Mouse (Mus musculus) hindbrain, embryonic 15.5 days (tissue): ENCODE measurements around the gene Kcnab1. TPM values are rescaled to one million over a fixed set of nuclear protein-coding genes. Genes with fewer than 3 reads are reported as not detected.
"Not testable (repeated sequence)": the region's sequence is repeated elsewhere in the genome, so short reads cannot be mapped to it uniquely, and the experiment has no call there.

ENCODE experiments used
- ATAC-seq: fragments of 200-750 bp; cut with Nextera tagmentation; 2 replicates; pipeline ENCODE4 v1.8.0; 2017; ENCODE audit warnings: low read depth, moderate number of reproducible peaks, moderate TSS enrichment; ENCODE audit not compliant: low FRiP score
- H3K27ac ChIP-seq: fragments of 300-500 bp; sonication (generic); replicated peaks from 2 replicates; pipeline ENCODE4 v1.5.1; 2015; ENCODE audit warnings: mild to moderate bottlenecking, inconsistent platforms
- H3K27me3 ChIP-seq: fragments of 300-500 bp; sonication (generic); 2 replicates; pipeline ENCODE4 v1.6.1; 2015; ENCODE audit warnings: control low read depth, inconsistent platforms
- H3K36me3 ChIP-seq: fragments of 300-500 bp; sonication (generic); 2 replicates; pipeline ENCODE4 v1.6.1; 2015; ENCODE audit warnings: control low read depth, inconsistent platforms
- H3K4me1 ChIP-seq: fragments of 300-500 bp; sonication (generic); replicated peaks from 2 replicates; pipeline ENCODE4 v1.6.1; 2015; ENCODE audit warnings: control low read depth, inconsistent platforms
- H3K4me2 ChIP-seq: fragments of 300-500 bp; sonication (generic); 2 replicates; pipeline ENCODE4 v1.6.1; 2015; ENCODE audit warnings: moderate library complexity, mild to moderate bottlenecking, inconsistent platforms
- H3K4me3 ChIP-seq: fragments of 300-500 bp; sonication (generic); 2 replicates; pipeline ENCODE4 v1.5.1; 2015; ENCODE audit warnings: mild to moderate bottlenecking, inconsistent platforms
- H3K9ac ChIP-seq: fragments of 300-500 bp; sonication (generic); 2 replicates; pipeline ENCODE4 v1.6.1; 2015; ENCODE audit warnings: inconsistent platforms
- H3K9me3 ChIP-seq: fragments of 300-500 bp; sonication (generic); 2 replicates; pipeline ENCODE4 v1.6.1; 2016; ENCODE audit warnings: control low read depth, inconsistent platforms
- WGBS: fragments of 180-500 bp; shearing (Covaris S2); methylation state at CpG from one replicate; pipeline ENCODE4 v1.1.7; 2015; 5-methylcytosine and 5-hydroxymethylcytosine counted together
- polyA plus RNA-seq: library from polyadenylated mRNA; unstranded; fragments of >200 nt; fragmentation: Nextera tagmentation; extraction: Ambion mirVana; gene quantifications from 2 replicates; pipeline ENCODE4 v1.2.1, GENCODE M21; 2015

Gene Kcnab1
- polyA plus RNA-seq, 1 experiment from 2014 or later = 9.6 TPM

- H3K4me2 ChIP-seq = no peak overlapping the region
- ATAC-seq = no peak
- H3K36me3 ChIP-seq = peaks cover 69% of the 10 kb centered on the region
- H3K9ac ChIP-seq = no peak overlapping the region
- H3K27ac ChIP-seq = no peak overlapping the region
- H3K4me3 ChIP-seq = no peak overlapping the region
- 95% methylated on average over 3 of the region's 3 CpGs for WGBS
- H3K9me3 ChIP-seq = no peaks in the 10 kb centered on the region
- H3K27me3 ChIP-seq = no peaks in the 10 kb centered on the region
- no peaks in the 10 kb centered on the region for H3K4me1 ChIP-seq
Observed at GRCm38 (mm10) chr3:65384431-65384830, 275.2 kb downstream of the Kcnab1 start.

- Histone ChIP-seq H3K9ac (no peak overlapping the region), H3K36me3 (peaks cover 63% of the 10 kb centered on the region), H3K4me2 (no peak overlapping the region), H3K27me3 (no peaks in the 10 kb centered on the region), H3K4me1 (peaks cover 5% of the 10 kb centered on the region; the same call in 1 of the 2 replicates), H3K4me3 (no peak overlapping the region), H3K27ac (no peak overlapping the region), H3K9me3 (no peaks in the 10 kb centered on the region)
- no peak for ATAC-seq
Observed at GRCm38 (mm10) chr3:65385771-65386170, 276.6 kb downstream of the Kcnab1 start.

- H3K4me1 ChIP-seq = peaks cover 14% of the 10 kb centered on the region
- peak overlapping the region; percentile 85 for H3K9ac ChIP-seq
- peak overlapping the region; percentile 77 for H3K4me3 ChIP-seq
- ATAC-seq = no peak
- H3K4me2 ChIP-seq = peak overlapping the region; percentile 73
- H3K9me3 ChIP-seq = no peaks in the 10 kb centered on the region
- 46% methylated on average over 6 of the region's 6 CpGs for WGBS
- H3K27ac ChIP-seq = peak overlapping the region; percentile 90; the same call in 1 of the 2 replicates
- no peaks in the 10 kb centered on the region for H3K27me3 ChIP-seq
- H3K36me3 ChIP-seq = peaks cover 23% of the 10 kb centered on the region
Observed at GRCm38 (mm10) chr3:65391222-65391783, 282.1 kb downstream of the Kcnab1 start.

DNA sequence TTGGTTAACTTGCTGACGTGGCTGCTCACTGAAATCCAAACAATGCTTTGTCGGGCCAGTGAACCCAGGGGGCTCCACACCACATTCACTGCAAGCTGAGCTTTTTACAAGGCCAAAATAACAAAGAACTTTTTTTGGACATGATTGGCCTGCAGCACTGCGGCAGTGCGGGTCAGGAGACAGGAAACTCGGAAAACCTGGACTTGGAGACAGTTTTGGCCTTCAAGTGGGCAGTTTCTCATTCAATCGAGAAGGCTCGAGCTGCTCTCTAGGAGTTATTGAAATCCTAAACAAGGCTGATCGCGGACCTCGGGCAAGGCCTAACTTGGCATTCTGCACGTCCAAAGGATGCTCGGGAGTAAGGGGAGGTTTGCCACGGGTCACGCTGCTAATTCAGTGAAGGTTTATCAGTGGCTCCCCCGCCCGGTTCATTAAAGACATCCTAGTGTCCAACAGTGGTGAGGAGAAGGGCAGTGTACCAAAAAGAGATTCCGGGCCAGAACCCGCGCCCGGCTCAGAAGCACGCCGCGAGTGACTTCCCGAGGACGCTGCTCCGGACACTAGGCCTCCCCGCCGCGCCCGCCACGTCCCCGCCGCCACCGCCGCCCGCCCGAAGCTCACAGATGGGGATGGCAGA, 282.7 kb downstream of the Kcnab1 start:
- H3K9me3 ChIP-seq = no peaks in the 10 kb centered on the region
- under 1% methylated on average over 37 of the region's 37 CpGs for WGBS

DNA sequence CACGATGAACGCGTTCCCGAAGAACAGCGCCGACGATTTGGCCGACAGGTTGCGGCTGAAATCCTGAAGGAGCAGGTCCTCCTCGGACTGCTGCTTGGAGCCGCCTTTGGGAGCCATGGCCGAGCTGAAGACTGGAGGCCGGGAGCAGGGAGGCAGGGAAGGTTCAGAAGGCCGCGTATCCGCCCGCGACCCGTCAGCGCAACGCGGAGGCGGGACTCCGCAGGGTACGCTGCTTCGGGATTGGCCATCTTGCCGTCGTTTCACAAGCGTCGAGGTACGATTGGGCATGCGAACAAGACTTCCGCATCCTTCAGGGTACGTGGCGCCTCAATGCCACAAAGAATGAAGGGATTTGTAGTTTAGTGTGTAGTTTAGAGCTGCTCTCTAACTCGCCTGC, 283.2 kb downstream of the Kcnab1 start, which contains the start of gene Ssr3:
TSS of gene Ssr3 (minus strand) at position 203 of the 397 bp plus-strand sequence.
- ATAC-seq = peak; percentile 100
- peak within 1 kb of the TSS; percentile 90 for H3K27ac ChIP-seq
- peaks cover 11% of the 10 kb centered on the region for H3K36me3 ChIP-seq
- H3K4me3 ChIP-seq = peak within 1 kb of the TSS; percentile 77
- no peaks in the 10 kb centered on the region for H3K27me3 ChIP-seq
- peaks cover 14% of the 10 kb centered on the region for H3K4me1 ChIP-seq
- H3K9me3 ChIP-seq = no peaks in the 10 kb centered on the region
- WGBS = under 1% methylated on average over 36 of the region's 36 CpGs
- peak within 1 kb of the TSS; percentile 85 for H3K9ac ChIP-seq
- peak within 1 kb of the TSS; percentile 73 for H3K4me2 ChIP-seq

More for the DNA sequence above, 282.7 kb downstream of the Kcnab1 start:
- H3K9ac ChIP-seq = peak overlapping the region; percentile 85
- H3K27me3 ChIP-seq = no peaks in the 10 kb centered on the region
- H3K4me1 ChIP-seq = peaks cover 14% of the 10 kb centered on the region
- H3K4me3 ChIP-seq = peak overlapping the region; percentile 77
- peak; percentile 78 for ATAC-seq
- H3K27ac ChIP-seq = peak overlapping the region; percentile 90
- peaks cover 17% of the 10 kb centered on the region for H3K36me3 ChIP-seq
- peak overlapping the region; percentile 73 for H3K4me2 ChIP-seq

DNA sequence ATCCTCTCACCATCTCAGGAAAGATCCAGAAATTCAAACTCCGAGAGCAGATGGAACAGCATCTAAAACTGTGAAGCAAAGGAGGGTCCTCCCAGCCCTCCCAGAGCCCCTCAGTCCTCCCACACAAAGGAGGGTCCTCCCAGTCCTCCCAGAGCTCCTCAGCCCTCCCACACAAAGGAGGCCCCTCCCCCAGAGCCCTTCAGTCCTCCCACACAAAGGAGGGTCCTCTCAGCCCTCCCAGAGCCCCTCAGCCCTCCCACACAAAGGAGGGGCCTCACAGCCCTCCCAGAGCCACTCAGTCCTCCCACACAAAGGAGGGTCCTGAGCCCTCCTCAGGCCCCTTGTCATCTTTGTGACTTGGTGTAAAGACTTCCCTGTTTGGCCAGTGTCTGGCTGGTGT, 285.9 kb downstream of the Kcnab1 start:
- not testable (repeated sequence) for H3K9me3 ChIP-seq, H3K4me2 ChIP-seq, H3K27ac ChIP-seq, ATAC-seq, H3K9ac ChIP-seq, H3K4me3 ChIP-seq, H3K27me3 ChIP-seq, H3K36me3 ChIP-seq
- peaks cover 14% of the 10 kb centered on the region for H3K4me1 ChIP-seq
- 78% methylated on average over 1 of the region's 1 CpGs for WGBS

- Histone ChIP-seq H3K36me3 (no peaks in the 10 kb centered on the region), H3K27ac (no peak overlapping the region), H3K4me3 (no peak overlapping the region), H3K4me1 (no peaks in the 10 kb centered on the region), H3K9me3 (no peaks in the 10 kb centered on the region), H3K4me2 (no peak overlapping the region), H3K27me3 (no peaks in the 10 kb centered on the region), H3K9ac (no peak overlapping the region)
- 88% methylated on average over 4 of the region's 4 CpGs for WGBS
- no peak for ATAC-seq
Observed at GRCm38 (mm10) chr3:65396835-65397504, 287.8 kb downstream of the Kcnab1 start.

- no peak overlapping the region for H3K4me2 ChIP-seq
- ATAC-seq = no peak
- WGBS = 93% methylated on average over 3 of the region's 3 CpGs
Observed at GRCm38 (mm10) chr3:65397566-65397965, 288.4 kb downstream of the Kcnab1 start.

GRCm38 (mm10) chr3:65405781-65406180, 296.6 kb downstream of the Kcnab1 start:
- no peaks in the 10 kb centered on the region for H3K4me1 ChIP-seq
- ATAC-seq = no peak
- WGBS = 73% methylated on average over 4 of the region's 4 CpGs

More at GRCm38 (mm10) chr3:65397566-65397965, 288.4 kb downstream of the Kcnab1 start:
- Histone ChIP-seq H3K27ac (no peak overlapping the region), H3K9me3 (no peaks in the 10 kb centered on the region), H3K36me3 (no peaks in the 10 kb centered on the region), H3K4me3 (no peak overlapping the region), H3K27me3 (no peaks in the 10 kb centered on the region), H3K4me1 (no peaks in the 10 kb centered on the region), H3K9ac (no peak overlapping the region)

GRCm38 (mm10) chr3:65407891-65408290, 298.7 kb downstream of the Kcnab1 start:
- Histone ChIP-seq H3K4me1 (no peaks in the 10 kb centered on the region), H3K27ac (no peak overlapping the region), H3K36me3 (no peaks in the 10 kb centered on the region), H3K4me2 (no peak overlapping the region), H3K4me3 (no peak overlapping the region), H3K27me3 (no peaks in the 10 kb centered on the region), H3K9ac (no peak overlapping the region), H3K9me3 (no peaks in the 10 kb centered on the region)
- ATAC-seq = no peak

More at GRCm38 (mm10) chr3:65405781-65406180, 296.6 kb downstream of the Kcnab1 start:
- Histone ChIP-seq H3K9me3 (no peaks in the 10 kb centered on the region), H3K9ac (no peak overlapping the region), H3K27me3 (no peaks in the 10 kb centered on the region), H3K4me2 (no peak overlapping the region), H3K27ac (no peak overlapping the region), H3K36me3 (no peaks in the 10 kb centered on the region), H3K4me3 (no peak overlapping the region)

DNA sequence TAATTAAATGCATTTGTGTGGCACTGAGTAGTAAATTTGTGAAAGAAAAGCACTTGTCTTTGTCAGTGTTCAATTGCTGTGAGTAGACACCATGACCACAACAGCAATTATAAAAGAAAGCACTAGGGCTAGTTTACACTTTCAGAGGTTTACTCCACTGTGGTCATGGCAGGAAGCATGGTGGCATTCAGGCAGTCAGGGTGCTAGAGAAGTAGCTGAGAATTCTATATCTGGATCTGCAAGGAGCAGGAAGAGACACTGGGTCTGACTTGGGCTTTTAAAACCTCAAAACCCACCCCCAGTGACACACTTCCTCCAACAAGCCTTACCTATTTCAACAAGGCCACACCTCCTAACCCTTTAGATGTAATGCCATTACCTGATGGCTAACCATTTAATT, 307.4 kb downstream of the Kcnab1 start:
- Histone ChIP-seq H3K9ac (no peak overlapping the region), H3K4me2 (no peak overlapping the region), H3K36me3 (no peaks in the 10 kb centered on the region), H3K27me3 (no peaks in the 10 kb centered on the region), H3K27ac (no peak overlapping the region), H3K4me1 (no peaks in the 10 kb centered on the region), H3K4me3 (no peak overlapping the region), H3K9me3 (no peaks in the 10 kb centered on the region)
- ATAC-seq = no peak

DNA sequence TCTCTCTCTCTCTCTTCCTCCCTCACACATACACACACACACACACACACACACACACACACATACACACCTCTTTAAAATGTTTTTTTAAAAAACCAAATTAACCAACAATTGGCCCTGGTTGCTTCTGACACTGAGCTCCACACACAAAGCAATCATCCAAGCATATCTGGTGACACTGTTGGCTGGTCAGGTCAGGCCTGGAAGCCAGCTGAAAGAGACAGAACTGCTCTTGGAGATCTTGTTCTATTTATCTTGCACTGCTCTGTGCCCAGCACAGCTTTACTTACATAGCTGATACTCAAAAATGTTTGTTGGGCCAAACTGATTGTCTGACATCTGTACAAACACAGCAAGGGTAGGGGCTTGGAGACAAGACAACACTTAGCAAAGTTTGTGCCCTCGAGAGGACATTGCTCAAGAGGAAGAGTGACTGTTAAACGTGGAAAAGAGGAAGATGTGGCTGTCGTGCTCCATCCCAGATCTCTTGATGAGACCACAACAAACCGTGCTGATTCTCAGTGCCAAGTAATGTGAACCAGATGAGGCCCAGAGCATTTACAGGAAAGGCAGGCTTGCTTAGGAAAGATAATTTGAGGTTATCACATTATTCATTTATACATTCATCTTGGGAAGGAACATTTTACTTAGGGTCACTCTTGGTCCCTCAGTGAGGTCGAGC, 308.9 kb downstream of the Kcnab1 start:
- no peak for ATAC-seq
- H3K9ac ChIP-seq = no peak overlapping the region
- H3K4me2 ChIP-seq = no peak overlapping the region
- no peaks in the 10 kb centered on the region for H3K27me3 ChIP-seq
- no peak overlapping the region for H3K27ac ChIP-seq
- no peaks in the 10 kb centered on the region for H3K36me3 ChIP-seq
- WGBS = 69% methylated on average over 5 of the region's 5 CpGs
- H3K4me3 ChIP-seq = no peak overlapping the region
- no peaks in the 10 kb centered on the region for H3K9me3 ChIP-seq
- H3K4me1 ChIP-seq = no peaks in the 10 kb centered on the region
